Comparison of ENCODE assay signal across 8 mouse cellular contexts in the genomic region with DNA sequence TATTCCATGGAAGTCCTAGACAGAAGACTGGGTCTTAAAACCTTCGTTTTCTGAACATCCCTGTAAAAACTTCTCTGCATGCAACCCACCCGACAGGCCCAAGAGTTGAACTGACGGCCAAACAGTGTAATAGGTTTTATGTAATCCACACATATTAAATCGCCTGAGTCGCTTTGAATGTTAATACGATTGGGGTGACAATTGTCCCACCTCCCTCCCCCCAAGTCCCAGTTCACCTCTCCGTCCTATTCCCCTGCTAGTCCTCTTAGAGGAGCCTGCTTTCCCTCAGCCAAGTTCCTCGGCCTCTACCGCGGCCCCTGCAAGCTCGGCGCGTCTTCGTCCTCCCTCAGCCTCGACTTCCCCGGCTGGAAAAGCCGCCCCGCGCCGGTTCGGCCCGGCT. TPM values are rescaled to one million over a fixed set of nuclear protein-coding genes. Genes with fewer than 3 reads are reported as not detected.
DNase-seq lines count a peak whose midpoint lies in the region; ATAC-seq and TF ChIP-seq lines count a peak whose summit lies in the region.

No protein-coding gene starts in this region.

- H3K4me3 ChIP-seq in cerebellum, adult 2 months (replicated peaks; ENCODE audit: insufficient read depth, low read depth, low read length) = peak overlapping the region; percentile 89
- peak overlapping the region; percentile 96 for H3K4me3 ChIP-seq in lung, postnatal 0 days (ENCODE audit: low read depth, low read length)
- peak overlapping the region; percentile 91 for H3K4me3 ChIP-seq in intestine, embryonic 14.5 days (ENCODE audit: low read depth, low read length)

- no peak for TF ChIP-seq POLR2A in cerebellum, adult 2 months (IDR thresholded peaks at IDR 0.05; ENCODE audit: borderline replicate concordance, insufficient read depth, low read length)

- no peaks in the 10 kb centered on the region for H3K36me3 ChIP-seq in lung, postnatal 0 days (ENCODE audit: insufficient read depth, low read length)
- peaks cover 1% of the 10 kb centered on the region; the same call in 1 of the 2 replicates for H3K36me3 ChIP-seq in intestine, embryonic 14.5 days (ENCODE audit: control insufficient read depth, insufficient read depth, low read length)

- H3K27me3 ChIP-seq in cerebellum, adult 2 months (ENCODE audit: control insufficient read depth, insufficient read depth, low read length) = no peaks in the 10 kb centered on the region
- no peaks in the 10 kb centered on the region for H3K27me3 ChIP-seq in lung, postnatal 0 days (replicated peaks; ENCODE audit: insufficient read depth, low read length)
- no peaks in the 10 kb centered on the region for H3K27me3 ChIP-seq in intestine, embryonic 14.5 days (replicated peaks; ENCODE audit: control insufficient read depth, insufficient read depth, low read length)

- ATAC-seq in lung, postnatal 0 days = no peak
- ATAC-seq in intestine, embryonic 14.5 days (replicated peaks; ENCODE audit: low FRiP score, low TSS enrichment, low read depth) = no peak

- H3K9me3 ChIP-seq in lung, postnatal 0 days (ENCODE audit: low read length) = no peaks in the 10 kb centered on the region
- no peaks in the 10 kb centered on the region for H3K9me3 ChIP-seq in intestine, embryonic 14.5 days (ENCODE audit: control insufficient read depth, low read length)

- no peaks in the 10 kb centered on the region for H3K4me1 ChIP-seq in cerebellum, adult 2 months (ENCODE audit: control insufficient read depth, insufficient read depth, low read length)
- peaks cover 8% of the 10 kb centered on the region; the same call in 1 of the 2 replicates for H3K4me1 ChIP-seq in lung, postnatal 0 days (ENCODE audit: insufficient read depth, low read depth, low read length)
- H3K4me1 ChIP-seq in intestine, embryonic 14.5 days (replicated peaks; ENCODE audit: control insufficient read depth, insufficient read depth, low read length) = no peaks in the 10 kb centered on the region

- no peak overlapping the region for H3K27ac ChIP-seq in cerebellum, adult 2 months (ENCODE audit: insufficient read depth, low read length)
- H3K27ac ChIP-seq in lung, postnatal 0 days (ENCODE audit: low read length) = peak overlapping the region; percentile 99
- H3K27ac ChIP-seq in intestine, embryonic 14.5 days (ENCODE audit: low read depth) = peak overlapping the region; percentile 98

- TF ChIP-seq CTCF in cerebellum, adult 2 months (IDR thresholded peaks at IDR 0.05; ENCODE audit: borderline replicate concordance, insufficient read depth, low read depth, low read length) = no peak
- no peak for TF ChIP-seq CTCF in lung, postnatal 0 days (IDR thresholded peaks at IDR 0.05)

- TF ChIP-seq EP300 in lung, postnatal 0 days (IDR thresholded peaks at IDR 0.05) = no peak

- under 1% methylated on average over 22 of the region's 22 CpGs for WGBS in cerebellum, adult 2 months
- WGBS in lung, postnatal 0 days = 0% methylated on average over 22 of the region's 22 CpGs
- WGBS in intestine, embryonic 14.5 days = 0% methylated on average over 22 of the region's 22 CpGs

- peak in 1 of 2 experiments; percentile 8 for DNase-seq in cerebellum, adult 2 months
- no peak for DNase-seq in cerebellum, adult 18-20 months
- DNase-seq in lung, postnatal 0 days (ENCODE audit: low spot score) = peak; percentile 27
- DNase-seq in lung, postnatal 25 days (ENCODE audit: low spot score) = no peak
- no peak for DNase-seq in intestine, embryonic 14.5 days (ENCODE audit: low spot score)
- DNase-seq in naive thymus-derived CD4-positive, alpha-beta T cell, adult 2 months (ENCODE audit: low read depth) = peak; percentile 49
- no peak for DNase-seq in frontal cortex, postnatal 10 days (ENCODE audit: low spot score in 2 of 2)
- DNase-seq in urinary bladder, adult 18-20 months (ENCODE audit: low spot score in 2 of 2) = no peak

- peak overlapping the region; percentile 82 for H3K4me2 ChIP-seq in lung, postnatal 0 days (replicated peaks; ENCODE audit: low read depth, low read length)
- peak overlapping the region; percentile 62 for H3K4me2 ChIP-seq in intestine, embryonic 14.5 days (ENCODE audit: low read length)

- peak overlapping the region; percentile 94 for H3K9ac ChIP-seq in lung, postnatal 0 days (replicated peaks; ENCODE audit: low read depth)
- peak overlapping the region; percentile 92 for H3K9ac ChIP-seq in intestine, embryonic 14.5 days (ENCODE audit: low read length)

RNA-seq across cellular contexts. Expression of a gene that starts 1.5 kb away (rescaled TPM):
- 8.5 and 9.7 TPM in 2 replicates for polyA plus RNA-seq in cerebellum, adult 2 months (2012; rRNA removed)
- 23.6 and 24.1 TPM in 2 replicates for polyA plus RNA-seq in lung, postnatal 0 days (2015; fragmentation: Nextera tagmentation; extraction: Ambion mirVana)
- polyA plus RNA-seq in intestine, embryonic 14.5 days (2014; fragmentation: Nextera tagmentation; extraction: Ambion mirVana) = 11.4 and 11.8 TPM in 2 replicates

RNA-seq across cellular contexts. Expression of a gene that starts 2.2 kb away (rescaled TPM):
- 74.5 and 75.2 TPM in 2 replicates for polyA plus RNA-seq in cerebellum, adult 2 months (2012; rRNA removed)
- polyA plus RNA-seq in lung, postnatal 0 days (2015; fragmentation: Nextera tagmentation; extraction: Ambion mirVana) = 26.6 and 31.2 TPM in 2 replicates
- polyA plus RNA-seq in intestine, embryonic 14.5 days (2014; fragmentation: Nextera tagmentation; extraction: Ambion mirVana) = 73.0 and 77.5 TPM in 2 replicates

Comparison
In these comparisons a context has a peak if more than half of its experiments do, and no peak if none do; other contexts are left out.
1. DNase-seq: peak in lung, postnatal 0 days (single experiment) and naive thymus-derived CD4-positive, alpha-beta T cell, adult 2 months (single experiment); none in cerebellum, adult 18-20 months (0 of 2), lung, postnatal 25 days (single experiment), intestine, embryonic 14.5 days (single experiment), frontal cortex, postnatal 10 days (0 of 2) and urinary bladder, adult 18-20 months (0 of 2).
2. Peak in every context shown above with its lines, with median percentiles within 50 percentile points of each other: H3K4me3 ChIP-seq.